Mouse (Mus musculus): ENCODE data around the gene Nutf2. TPM values are rescaled to one million over a fixed set of nuclear protein-coding genes. Genes with fewer than 3 reads are reported as not detected.

Gene Nutf2
- total RNA-seq, 2 experiments from 2014 or later: 29.0 to 41.5 TPM

Other genes starting within 250 kb of the Nutf2 start
- 10 to 100 TPM; 80.7 to 84.5 TPM for gene Ctcf, start 224.0 kb upstream of the Nutf2 start, total RNA-seq (2021)
- gene Agrp, start 223.2 kb upstream of the Nutf2 start, total RNA-seq (2021): not detected
- 10 to 100 TPM; 78.4 to 80.3 TPM for gene Carmil2, start 174.3 kb upstream of the Nutf2 start, total RNA-seq (2021)
- gene Acd, start 159.5 kb upstream of the Nutf2 start, total RNA-seq (2021): 10 to 100 TPM; 46.1 to 47.4 TPM
- gene Pard6a, start 159.4 kb upstream of the Nutf2 start, total RNA-seq (2021): 10 to 100 TPM; 34.0 to 34.7 TPM
- under 1 TPM in 1 of 2 experiments, not detected in 1; 0.27 TPM for gene 4933405L10Rik, start 152.9 kb upstream of the Nutf2 start, total RNA-seq (2021)
- gene Enkd1, start 152.4 kb upstream of the Nutf2 start, total RNA-seq (2021): 1 to 10 TPM; 8.8 to 9.6 TPM
- gene Gfod2, start 101.9 kb upstream of the Nutf2 start, total RNA-seq (2021): 10 to 100 TPM; 19.0 to 23.3 TPM
- gene Ranbp10, start 33.2 kb upstream of the Nutf2 start, total RNA-seq (2021): 10 to 100 TPM; 24.7 to 25.7 TPM
- under 1 TPM in 1 of 2 experiments, not detected in 1; 0.25 TPM for gene Tsnaxip1, start 32.8 kb upstream of the Nutf2 start, total RNA-seq (2021)
- 10 to 100 TPM; 12.6 to 12.9 TPM for gene Cenpt, start 7.3 kb upstream of the Nutf2 start, total RNA-seq (2021)
- 10 to 100 TPM; 43.0 to 46.5 TPM for gene Thap11, start 5.4 kb upstream of the Nutf2 start, total RNA-seq (2021)
- gene Edc4, start 20.3 kb downstream of the Nutf2 start, total RNA-seq (2021): 10 to 100 TPM; 63.6 to 67.4 TPM
- gene Nrn1l, start 33.0 kb downstream of the Nutf2 start, total RNA-seq (2021): under 1 TPM; 0.57 to 0.99 TPM
- 1 to 10 TPM; 6.5 to 7.3 TPM for gene Pskh1, start 39.9 kb downstream of the Nutf2 start, total RNA-seq (2021)
- gene Ctrl, start 73.3 kb downstream of the Nutf2 start, total RNA-seq (2021): 1 to 10 TPM; 1.1 to 1.8 TPM
- 10 to 100 TPM; 62.5 to 74.3 TPM for gene Psmb10, start 77.9 kb downstream of the Nutf2 start, total RNA-seq (2021)
- 10 to 100 TPM; 31.7 to 38.4 TPM for gene Lcat, start 82.8 kb downstream of the Nutf2 start, total RNA-seq (2021)
- 10 to 100 TPM; 18.6 to 20.8 TPM for gene Slc12a4, start 105.5 kb downstream of the Nutf2 start, total RNA-seq (2021)
- not detected for gene Dpep3, start 118.8 kb downstream of the Nutf2 start, total RNA-seq (2021)
- gene Dus2, start 130.8 kb downstream of the Nutf2 start, total RNA-seq (2021): 10 to 100 TPM; 15.6 to 16.2 TPM
- not detected for gene Dpep2nb, start 145.4 kb downstream of the Nutf2 start, total RNA-seq (2021)
- gene Ddx28, start 151.3 kb downstream of the Nutf2 start, total RNA-seq (2021): 10 to 100 TPM; 14.3 to 15.4 TPM
- 10 to 100 TPM; 10.9 to 12.0 TPM for gene Nfatc3, start 198.3 kb downstream of the Nutf2 start, total RNA-seq (2021)

All from layer of hippocampus, adult 18-20 months (tissue).